Mouse (Mus musculus) inflammation-experienced regulatory T-cells, adult 6 months (primary cell): ENCODE data around the gene Rims4. TPM values are rescaled to one million over a fixed set of nuclear protein-coding genes. Genes with fewer than 3 reads are reported as not detected.

ENCODE experiments used
- ATAC-seq: one replicate; pipeline ENCODE4 v1.8.0; 2017
- polyA plus RNA-seq, 3 experiments: library from polyadenylated mRNA; unstranded; fragments of 100-300 nt; shearing (Covaris generic); gene quantifications; one replicate each; pipeline ENCODE4 v1.2.1; 2017

The Rims4 gene
- polyA plus RNA-seq, 3 experiments from 2014 or later = not detected

DNA sequence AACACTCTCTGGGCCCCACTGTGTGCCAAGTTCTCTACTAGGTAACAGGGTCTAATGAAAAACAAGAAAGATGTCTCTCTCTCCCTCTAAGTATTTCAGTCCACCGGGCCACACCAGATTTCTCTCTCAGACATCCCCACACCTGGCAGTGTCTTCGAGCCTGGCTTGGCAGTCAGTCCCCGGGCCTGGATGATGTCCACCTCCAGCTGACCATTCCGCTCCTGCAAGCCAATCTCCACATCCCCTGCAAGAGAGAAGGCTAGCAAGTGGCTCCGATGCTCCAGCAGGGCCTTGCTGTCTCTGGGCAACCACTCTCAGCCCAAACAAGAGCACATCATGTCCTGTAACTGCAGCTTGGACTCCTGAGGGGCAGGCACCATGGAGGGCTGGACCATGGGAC lies 53.2 kb downstream of the Rims4 start:
- no peak for ATAC-seq

DNA sequence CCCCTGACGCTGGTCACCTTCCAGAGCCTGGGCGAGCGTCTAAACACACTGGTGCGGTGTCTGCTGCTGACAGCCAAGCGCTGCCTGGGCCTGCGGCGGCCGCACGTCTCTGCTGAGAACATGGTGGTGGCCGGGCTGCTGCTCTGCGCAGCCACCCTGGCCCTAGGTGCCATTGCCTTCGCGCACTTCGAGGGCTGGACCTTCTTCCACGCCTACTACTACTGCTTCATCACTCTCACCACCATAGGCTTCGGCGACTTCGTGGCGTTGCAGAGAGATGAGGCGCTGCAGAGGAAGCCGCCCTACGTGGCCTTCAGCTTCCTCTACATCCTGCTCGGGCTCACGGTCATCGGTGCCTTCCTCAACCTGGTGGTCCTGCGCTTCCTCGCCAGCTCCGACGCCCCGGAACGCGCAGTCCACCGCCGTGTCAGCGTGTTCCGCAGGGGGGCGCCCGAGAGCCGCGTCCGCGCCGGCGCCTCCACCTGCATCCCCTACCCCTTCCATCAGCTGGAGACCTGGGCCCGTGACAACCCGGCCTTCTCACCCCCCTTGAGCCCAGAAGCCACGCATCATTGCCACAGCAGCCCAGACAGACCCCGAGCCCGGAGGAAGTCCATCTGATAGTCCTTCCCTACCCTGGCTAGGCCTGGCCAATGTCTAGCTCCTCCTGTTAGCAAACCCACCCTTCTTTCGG lies 60.1 kb downstream of the Rims4 start:
- ATAC-seq = no peak

DNA sequence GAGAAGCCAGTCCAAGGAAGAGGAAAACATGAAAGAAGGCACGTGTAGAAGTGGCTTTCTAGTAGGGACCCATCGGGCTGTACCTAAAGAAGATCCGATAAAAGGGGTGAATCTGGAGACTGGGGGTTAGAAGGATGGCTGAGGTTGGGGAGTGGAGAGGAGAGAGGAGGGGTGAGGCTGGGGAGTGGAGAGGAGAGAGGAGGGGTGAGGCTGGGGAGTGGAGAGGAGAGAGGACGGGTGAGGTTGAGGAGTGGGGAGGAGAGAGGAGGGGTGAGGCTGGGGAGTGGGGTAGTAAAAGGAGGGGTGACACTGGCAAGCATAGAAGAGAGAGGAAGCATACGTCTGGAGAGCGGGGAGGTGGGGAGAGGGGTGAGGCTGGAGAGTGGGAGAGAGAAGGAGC lies 61.2 kb downstream of the Rims4 start:
- no peak for ATAC-seq

DNA sequence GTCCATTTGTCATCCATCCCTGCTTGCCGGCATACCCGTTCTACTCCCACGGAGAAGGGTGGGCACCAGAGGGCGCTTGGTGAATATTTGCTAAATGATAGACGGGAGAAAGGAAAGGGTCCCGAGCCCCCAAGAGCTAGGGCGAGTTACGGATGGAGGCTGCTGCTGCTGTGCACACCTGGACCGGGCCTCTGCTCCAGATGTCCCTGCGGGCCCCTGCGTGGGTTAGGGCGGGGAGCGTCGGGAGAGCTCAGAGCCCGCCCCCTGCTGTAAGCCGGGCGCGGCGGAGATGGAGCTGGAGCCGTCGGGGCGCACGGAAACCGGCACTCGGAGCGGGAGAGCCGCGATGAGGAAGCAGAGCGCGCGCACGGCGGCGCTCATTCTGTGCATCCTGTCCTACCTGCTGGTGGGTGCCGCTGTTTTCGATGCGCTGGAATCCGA lies 65.0 kb downstream of the Rims4 start, which contains the start of gene Kcnk15:
Gene Kcnk15 (plus strand): TSS at position 191 of the 441 bp plus-strand sequence.
- no peak for ATAC-seq

DNA sequence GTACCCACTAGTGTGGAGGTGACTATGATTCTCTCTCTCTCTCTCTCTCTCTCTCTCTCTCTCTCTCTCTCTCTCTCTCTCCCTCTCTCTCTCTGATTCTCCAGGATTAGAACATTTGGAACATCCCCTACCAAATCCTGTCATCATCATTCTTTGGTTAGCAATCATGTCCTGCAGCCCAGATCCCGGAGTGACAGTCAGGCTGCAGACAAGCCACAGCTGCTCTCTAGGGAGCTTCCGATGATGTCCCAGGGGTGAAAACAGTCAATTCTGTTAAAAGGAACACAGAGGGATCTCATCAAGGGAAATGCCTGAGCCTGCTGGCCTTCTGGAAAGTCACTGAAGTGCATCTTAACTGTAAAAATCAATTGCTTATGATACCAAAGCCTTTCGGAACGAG lies 76.4 kb downstream of the Rims4 start:
- ATAC-seq = no peak

DNA sequence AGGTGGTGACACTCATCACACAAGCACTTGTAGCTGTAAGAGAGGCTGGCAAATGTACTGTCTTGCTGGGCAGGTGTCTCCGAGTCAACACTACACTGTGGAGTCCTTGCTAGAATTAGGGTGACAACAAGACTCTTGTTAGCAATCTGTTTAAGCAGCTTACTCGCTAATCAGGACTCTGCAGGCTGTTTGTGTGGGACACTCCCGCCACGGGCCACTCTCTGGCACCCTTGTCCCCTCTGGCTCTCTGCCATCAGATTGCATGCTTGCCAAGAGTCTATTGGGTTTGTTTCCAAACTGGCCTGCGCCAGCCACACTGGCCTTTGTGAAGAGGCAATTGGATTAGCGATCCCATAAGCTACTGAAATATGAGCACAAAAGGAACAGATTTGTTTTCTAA lies 79.0 kb downstream of the Rims4 start:
- no peak for ATAC-seq

GRCm38 (mm10) chr2:163838043-163838442 lies 80.4 kb downstream of the Rims4 start:
- ATAC-seq = peak; percentile 43

DNA sequence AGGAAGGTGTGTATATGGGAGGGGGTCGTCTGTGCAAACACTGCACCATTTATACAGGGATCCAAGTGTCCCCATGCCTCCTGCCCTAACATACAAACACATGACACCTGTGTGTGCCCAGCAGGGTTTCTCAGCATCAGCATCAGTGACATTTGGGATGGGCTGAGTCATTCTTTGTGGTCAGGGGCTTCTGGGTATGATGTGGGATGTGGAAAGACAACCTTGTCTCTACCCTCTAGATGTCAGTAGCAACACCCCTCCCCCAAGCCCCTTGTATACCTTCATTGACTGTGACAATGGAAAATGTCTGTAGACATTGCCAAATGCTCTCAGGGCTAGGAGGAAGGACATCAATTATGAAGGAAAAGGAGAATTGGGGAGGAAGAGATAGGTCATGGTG lies 87.3 kb downstream of the Rims4 start:
- no peak for ATAC-seq

DNA sequence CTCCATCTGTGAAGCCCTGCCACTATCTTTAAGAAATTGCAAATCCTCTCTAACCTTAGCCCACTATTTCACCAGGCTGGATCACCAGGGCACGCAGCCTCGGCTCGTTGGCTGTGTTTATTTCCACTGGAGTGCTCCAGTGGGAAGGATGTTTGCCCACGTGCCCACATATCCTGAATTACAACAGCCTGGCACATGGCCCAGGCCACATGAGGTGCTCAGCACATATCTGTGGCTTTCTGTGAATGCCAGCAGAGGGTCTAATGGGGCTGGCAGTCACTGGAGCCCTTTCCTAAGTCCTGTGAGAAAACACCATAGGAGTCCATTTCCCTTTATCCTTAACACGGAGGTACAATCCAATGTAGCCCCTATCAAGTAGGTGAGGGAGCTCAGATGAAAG lies 92.0 kb downstream of the Rims4 start:
- ATAC-seq = no peak

- no peak for ATAC-seq
Observed at GRCm38 (mm10) chr2:163825861-163826260, 92.6 kb downstream of the Rims4 start.

DNA sequence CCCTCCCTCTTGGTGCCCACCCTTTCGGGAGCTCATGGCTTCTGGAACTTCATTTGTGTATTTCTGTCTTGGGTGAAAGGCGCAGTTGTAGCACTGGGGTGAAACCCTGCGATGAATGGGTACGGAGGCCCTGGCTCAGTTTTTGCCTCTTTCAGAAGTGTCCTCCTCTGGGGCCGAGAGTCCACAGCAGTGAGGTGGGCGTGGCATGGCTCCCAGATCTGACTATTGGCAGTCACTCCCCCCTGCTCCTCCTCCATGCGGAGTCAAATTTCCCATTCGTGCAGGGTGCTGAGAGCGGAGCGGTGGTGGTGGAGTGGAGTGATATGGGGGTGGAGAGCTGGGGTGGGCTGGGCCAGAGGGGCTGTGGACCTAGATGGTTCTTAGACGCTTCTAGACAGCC lies 94.7 kb downstream of the Rims4 start:
- ATAC-seq = no peak

GRCm38 (mm10) chr2:163823248-163823647 lies 95.2 kb downstream of the Rims4 start:
- no peak for ATAC-seq

GRCm38 (mm10) chr2:163820607-163821006 lies 97.9 kb downstream of the Rims4 start, which contains the start of gene Ccn5:
Gene Ccn5 (plus strand): TSS chr2:163820861.
- ATAC-seq = no peak

DNA sequence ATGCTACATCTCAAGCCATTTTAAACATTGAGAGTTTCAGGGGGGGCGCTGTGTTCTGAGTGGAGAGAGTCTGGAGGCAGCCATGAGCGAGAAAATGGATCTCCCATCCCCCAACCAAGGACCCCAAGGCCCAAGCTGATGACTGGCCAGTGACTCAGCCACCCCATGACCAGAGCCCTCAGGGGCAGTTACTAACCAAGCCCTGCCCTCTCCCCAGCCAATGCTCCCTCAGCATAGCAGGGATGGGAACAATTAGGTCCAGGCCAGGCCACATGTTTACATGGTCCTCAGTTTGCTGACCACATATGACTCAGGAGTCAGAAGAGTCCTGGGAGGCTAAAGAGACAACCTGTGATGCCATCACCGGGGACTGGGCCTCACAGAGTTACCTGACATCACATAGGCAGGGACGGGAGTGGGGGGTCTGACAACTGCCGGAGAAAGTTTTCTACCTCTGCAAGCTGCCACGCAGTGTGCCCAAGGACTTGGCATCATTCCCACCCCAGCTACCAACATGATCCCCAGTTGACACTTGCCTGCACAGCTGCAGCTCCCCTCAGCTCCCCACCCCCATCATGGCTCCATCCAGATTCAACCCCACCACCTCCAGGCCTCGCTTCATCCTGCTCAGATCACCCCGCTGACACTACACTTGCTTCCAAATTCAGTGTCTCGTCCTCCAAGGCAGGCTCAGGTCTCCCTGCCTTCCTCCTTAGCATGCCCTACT lies 103.6 kb downstream of the Rims4 start:
- no peak for ATAC-seq

DNA sequence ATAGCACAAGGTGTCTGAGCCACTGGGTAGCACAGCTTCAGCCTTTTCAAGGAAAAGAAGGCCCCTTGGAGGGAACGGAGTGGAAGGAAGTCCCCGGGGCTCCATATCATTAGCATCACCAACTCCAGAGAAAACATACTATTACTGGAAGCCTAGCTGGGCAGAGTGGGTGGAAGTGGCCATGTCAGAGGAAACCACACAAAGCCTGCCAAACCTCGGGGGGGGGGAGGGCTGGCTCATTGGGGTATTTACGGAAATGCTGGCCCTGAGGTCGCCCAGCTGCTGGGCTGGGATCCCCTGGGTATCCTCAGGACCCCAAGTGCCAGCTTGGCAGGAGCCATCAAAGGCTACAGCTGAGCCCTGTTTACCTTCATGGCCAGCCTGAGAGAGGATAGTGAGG lies 105.4 kb downstream of the Rims4 start:
- no peak for ATAC-seq

Other genes starting within 250 kb of the Rims4 start
- 1 to 10 TPM; 4.4 to 8.2 (median 7.4) TPM for gene Ada, start 168.4 kb downstream of the Rims4 start, polyA plus RNA-seq
- not detected for gene Ccn5, start 97.8 kb downstream of the Rims4 start, polyA plus RNA-seq
- gene Kcnk15, start 65.0 kb downstream of the Rims4 start, polyA plus RNA-seq = not detected
- gene Ywhab, start 76.3 kb upstream of the Rims4 start, polyA plus RNA-seq = 100 to 1,000 TPM in 1 of 3 experiments, 10 to 100 TPM in 2; 60.0 to 106 (median 82.2) TPM
- 1 to 10 TPM in 2 of 3 experiments, under 1 TPM in 1; 0.62 to 9.3 (median 2.1) TPM for gene Pabpc1l, start 106.8 kb upstream of the Rims4 start, polyA plus RNA-seq
- gene Stk4, start 151.6 kb upstream of the Rims4 start, polyA plus RNA-seq = 100 to 1,000 TPM; 167 to 200 (median 173) TPM
- 100 to 1,000 TPM; 103 to 135 (median 128) TPM for gene Tomm34, start 152.5 kb upstream of the Rims4 start, polyA plus RNA-seq